Mouse (Mus musculus): ENCODE data around the gene Aanat. TPM values are rescaled to one million over a fixed set of nuclear protein-coding genes. Genes with fewer than 3 reads are reported as not detected.
"Not testable (repeated sequence)": the region's sequence is repeated elsewhere in the genome, so short reads cannot be mapped to it uniquely, and the experiment has no call there.

The Aanat gene
- polyA plus RNA-seq, 1 experiment from 2014 or later, result 0.24 TPM

- H3K36me3 ChIP-seq (replicated peaks), result no peaks in the 10 kb centered on the region
- no peaks in the 10 kb centered on the region for H3K4me1 ChIP-seq
- no peaks in the 10 kb centered on the region for H3K9me3 ChIP-seq
- H3K4me3 ChIP-seq (replicated peaks), result no peak overlapping the region
- H3K27me3 ChIP-seq, result no peaks in the 10 kb centered on the region
- 92% methylated on average over 15 of the region's 15 CpGs for WGBS
- H3K9ac ChIP-seq, result no peak overlapping the region
- no peak overlapping the region for H3K4me2 ChIP-seq
- ATAC-seq (ENCODE audit: low FRiP score), result no peak
- H3K27ac ChIP-seq, result no peak overlapping the region
Measured at GRCm38 (mm10) chr11:116599230-116599629, 13.0 kb downstream of the Aanat start.

DNA sequence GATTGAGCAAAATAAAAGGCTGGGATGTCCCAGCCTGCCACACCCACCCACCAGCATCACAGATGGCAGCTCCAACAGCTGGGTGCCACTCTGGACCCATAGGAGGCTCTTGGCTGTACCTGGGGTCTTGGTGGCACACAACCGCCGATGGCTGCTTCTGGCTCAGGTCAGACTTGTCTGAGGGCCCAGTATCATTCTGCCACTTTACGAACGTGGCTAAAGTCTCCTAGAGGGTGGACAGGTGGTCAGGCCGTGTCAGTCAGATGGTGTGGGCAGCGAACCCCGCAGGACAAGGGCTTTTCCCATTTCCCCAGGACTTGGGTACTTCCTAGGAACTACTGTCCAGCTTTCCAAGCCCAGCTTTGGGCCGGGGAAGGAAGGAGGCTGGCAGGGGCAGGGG lies 14.9 kb downstream of the Aanat start:
- Histone ChIP-seq H3K4me1 (no peaks in the 10 kb centered on the region), H3K4me2 (no peak overlapping the region), H3K9ac (no peak overlapping the region), H3K9me3 (no peaks in the 10 kb centered on the region), H3K36me3 (replicated peaks) (no peaks in the 10 kb centered on the region), H3K27ac (no peak overlapping the region), H3K27me3 (no peaks in the 10 kb centered on the region), H3K4me3 (replicated peaks) (no peak overlapping the region)
- 91% methylated on average over 8 of the region's 8 CpGs for WGBS
- ATAC-seq (ENCODE audit: low FRiP score), result no peak

DNA sequence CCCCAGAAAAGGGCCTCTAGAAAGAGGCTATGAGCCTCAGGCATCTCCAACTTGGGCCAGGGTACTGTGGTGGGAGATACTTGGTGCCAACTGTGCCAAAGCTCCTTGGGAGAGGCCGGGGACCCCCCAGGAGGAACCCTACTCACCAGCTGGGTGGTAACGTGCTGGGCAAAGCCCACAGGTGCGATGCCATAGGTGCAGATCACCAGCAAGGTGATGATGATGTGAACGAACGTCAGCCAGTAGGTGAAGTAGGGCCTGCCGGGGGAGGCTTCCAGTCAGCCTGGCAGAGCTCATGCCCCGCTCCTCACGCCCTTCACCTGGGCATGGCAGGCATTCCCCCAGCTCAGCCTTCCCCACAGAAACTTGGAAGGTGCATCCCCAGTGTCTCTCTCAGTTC lies 15.8 kb downstream of the Aanat start:
- ATAC-seq (ENCODE audit: low FRiP score), result no peak

GRCm38 (mm10) chr11:116603339-116603738 lies 17.1 kb downstream of the Aanat start:
- no peaks in the 10 kb centered on the region for H3K27me3 ChIP-seq
- 90% methylated on average over 10 of the region's 10 CpGs for WGBS
- no peak for ATAC-seq (ENCODE audit: low FRiP score)
- H3K4me3 ChIP-seq (replicated peaks), result no peak overlapping the region
- no peak overlapping the region for H3K27ac ChIP-seq
- no peak overlapping the region for H3K4me2 ChIP-seq
- no peaks in the 10 kb centered on the region for H3K4me1 ChIP-seq
- no peaks in the 10 kb centered on the region for H3K36me3 ChIP-seq (replicated peaks)
- no peak overlapping the region for H3K9ac ChIP-seq
- H3K9me3 ChIP-seq, result no peaks in the 10 kb centered on the region

More for the DNA sequence above, 15.8 kb downstream of the Aanat start:
- no peak overlapping the region for H3K9ac ChIP-seq
- WGBS, result 94% methylated on average over 8 of the region's 8 CpGs
- H3K4me3 ChIP-seq (replicated peaks), result no peak overlapping the region
- no peak overlapping the region; the same call in 1 of the 2 replicates for H3K27ac ChIP-seq
- no peaks in the 10 kb centered on the region for H3K9me3 ChIP-seq
- no peaks in the 10 kb centered on the region for H3K27me3 ChIP-seq
- no peaks in the 10 kb centered on the region for H3K36me3 ChIP-seq (replicated peaks)
- H3K4me2 ChIP-seq, result no peak overlapping the region
- H3K4me1 ChIP-seq, result no peaks in the 10 kb centered on the region

DNA sequence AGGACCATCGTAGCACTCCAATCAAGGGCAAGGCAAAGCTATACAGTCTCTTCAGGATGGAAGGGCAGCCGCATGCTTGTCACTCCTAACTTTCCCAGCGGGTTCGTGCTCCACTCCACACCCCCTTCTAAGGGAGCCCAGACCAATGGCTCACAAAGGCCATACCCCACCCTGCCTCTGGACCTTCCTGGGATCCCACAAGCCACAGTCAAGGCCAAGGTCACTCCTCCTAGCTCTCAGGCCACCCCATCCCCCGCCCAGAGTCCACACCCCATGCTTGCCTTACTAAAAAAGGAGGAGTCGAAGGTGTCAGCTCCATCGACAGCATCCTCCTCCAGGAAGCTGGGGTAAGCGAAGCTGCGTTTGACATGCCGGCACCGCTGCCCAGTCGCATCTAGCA lies 17.9 kb downstream of the Aanat start:
- Histone ChIP-seq H3K4me1 (no peaks in the 10 kb centered on the region), H3K36me3 (replicated peaks) (no peaks in the 10 kb centered on the region)
- WGBS, result 90% methylated on average over 12 of the region's 12 CpGs

GRCm38 (mm10) chr11:116607717-116608116 lies 21.5 kb downstream of the Aanat start:
- no peak for ATAC-seq (ENCODE audit: low FRiP score)
- 88% methylated on average over 3 of the region's 3 CpGs for WGBS
- Histone ChIP-seq H3K27ac (no peak overlapping the region), H3K9ac (no peak overlapping the region), H3K4me1 (no peaks in the 10 kb centered on the region), H3K27me3 (no peaks in the 10 kb centered on the region), H3K4me2 (no peak overlapping the region), H3K4me3 (replicated peaks) (no peak overlapping the region), H3K36me3 (replicated peaks) (no peaks in the 10 kb centered on the region), H3K9me3 (no peaks in the 10 kb centered on the region)

More for the DNA sequence above, 17.9 kb downstream of the Aanat start:
- Histone ChIP-seq H3K9me3 (no peaks in the 10 kb centered on the region), H3K4me3 (replicated peaks) (no peak overlapping the region), H3K9ac (no peak overlapping the region), H3K27ac (no peak overlapping the region), H3K27me3 (no peaks in the 10 kb centered on the region), H3K4me2 (no peak overlapping the region)
- ATAC-seq (ENCODE audit: low FRiP score), result no peak

GRCm38 (mm10) chr11:116609965-116610630 lies 23.9 kb downstream of the Aanat start:
- ATAC-seq (ENCODE audit: low FRiP score), result no peak
- Histone ChIP-seq H3K4me3 (replicated peaks) (no peak overlapping the region), H3K9me3 (no peaks in the 10 kb centered on the region), H3K4me2 (no peak overlapping the region), H3K9ac (no peak overlapping the region), H3K36me3 (replicated peaks) (no peaks in the 10 kb centered on the region), H3K4me1 (no peaks in the 10 kb centered on the region), H3K27ac (no peak overlapping the region), H3K27me3 (no peaks in the 10 kb centered on the region; the same call in 1 of the 2 replicates)
- WGBS, result 87% methylated on average over 15 of the region's 15 CpGs

GRCm38 (mm10) chr11:116611168-116611567 lies 24.9 kb downstream of the Aanat start:
- not testable (repeated sequence) for H3K9ac ChIP-seq; ATAC-seq (ENCODE audit: low FRiP score); H3K9me3 ChIP-seq; H3K4me2 ChIP-seq; H3K4me3 ChIP-seq (replicated peaks); H3K36me3 ChIP-seq (replicated peaks); H3K27ac ChIP-seq; H3K27me3 ChIP-seq; H3K4me1 ChIP-seq
- WGBS, result 89% methylated on average over 9 of the region's 9 CpGs

DNA sequence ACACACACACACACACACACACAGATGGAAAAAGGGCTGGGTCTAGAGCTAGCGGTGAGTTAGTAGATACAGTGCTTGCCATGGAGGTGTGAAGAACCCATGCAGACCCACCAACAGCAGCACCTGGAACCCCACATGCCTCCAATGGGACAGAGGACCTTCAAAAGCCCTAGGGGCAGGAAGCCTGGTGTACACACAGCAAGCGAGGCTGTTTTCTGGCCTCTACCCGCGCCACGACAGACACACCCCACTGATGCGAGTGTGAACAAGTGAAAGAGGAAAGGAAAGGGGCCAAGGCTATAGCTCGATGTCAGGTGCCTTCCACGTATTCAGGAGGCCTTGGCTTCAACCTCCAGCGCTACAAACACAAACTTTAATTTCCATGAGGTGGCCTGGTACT lies 25.7 kb downstream of the Aanat start:
- H3K9ac ChIP-seq, result no peak overlapping the region
- H3K4me1 ChIP-seq, result peaks cover 5% of the 10 kb centered on the region
- no peak overlapping the region for H3K4me3 ChIP-seq (replicated peaks)
- no peak overlapping the region for H3K4me2 ChIP-seq
- H3K9me3 ChIP-seq, result no peaks in the 10 kb centered on the region
- no peak overlapping the region for H3K27ac ChIP-seq
- no peak for ATAC-seq (ENCODE audit: low FRiP score)
- 93% methylated on average over 9 of the region's 9 CpGs for WGBS
- H3K27me3 ChIP-seq, result no peaks in the 10 kb centered on the region; the same call in 1 of the 2 replicates
- H3K36me3 ChIP-seq (replicated peaks), result no peaks in the 10 kb centered on the region

GRCm38 (mm10) chr11:116612554-116612953 lies 26.3 kb downstream of the Aanat start:
- Histone ChIP-seq H3K4me3 (replicated peaks) (no peak overlapping the region), H3K4me1 (peaks cover 5% of the 10 kb centered on the region), H3K36me3 (replicated peaks) (no peaks in the 10 kb centered on the region), H3K27ac (no peak overlapping the region), H3K27me3 (no peaks in the 10 kb centered on the region; the same call in 1 of the 2 replicates), H3K4me2 (no peak overlapping the region), H3K9me3 (no peaks in the 10 kb centered on the region), H3K9ac (no peak overlapping the region)
- ATAC-seq (ENCODE audit: low FRiP score), result no peak
- WGBS, result 91% methylated on average over 1 of the region's 1 CpGs

- H3K9ac ChIP-seq, result no peak overlapping the region
- peaks cover 5% of the 10 kb centered on the region for H3K4me1 ChIP-seq
- no peaks in the 10 kb centered on the region for H3K9me3 ChIP-seq
- H3K36me3 ChIP-seq (replicated peaks), result no peaks in the 10 kb centered on the region
- H3K4me2 ChIP-seq, result no peak overlapping the region
- no peak overlapping the region for H3K4me3 ChIP-seq (replicated peaks)
- 89% methylated on average over 6 of the region's 6 CpGs for WGBS
- H3K27ac ChIP-seq, result no peak overlapping the region
- ATAC-seq (ENCODE audit: low FRiP score), result no peak
- H3K27me3 ChIP-seq, result no peaks in the 10 kb centered on the region; the same call in 1 of the 2 replicates
Measured at GRCm38 (mm10) chr11:116613234-116613633, 27.0 kb downstream of the Aanat start.

GRCm38 (mm10) chr11:116615735-116616437 lies 29.7 kb downstream of the Aanat start:
- H3K9me3 ChIP-seq, result no peaks in the 10 kb centered on the region
- H3K4me2 ChIP-seq, result no peak overlapping the region
- no peaks in the 10 kb centered on the region for H3K36me3 ChIP-seq (replicated peaks)
- WGBS, result 57% methylated on average over 15 of the region's 15 CpGs
- H3K4me3 ChIP-seq (replicated peaks), result no peak overlapping the region
- ATAC-seq (ENCODE audit: low FRiP score), result no peak
- no peak overlapping the region for H3K9ac ChIP-seq
- H3K27ac ChIP-seq, result no peak overlapping the region
- H3K27me3 ChIP-seq, result no peaks in the 10 kb centered on the region; the same call in 1 of the 2 replicates
- H3K4me1 ChIP-seq, result peaks cover 12% of the 10 kb centered on the region

Measured in forebrain, embryonic 12.5 days (tissue).